Mouse (Mus musculus) cortical plate, adult 2 months (tissue): ENCODE measurements around the gene Gm12117.

Experiments
- CTCF ChIP-seq: fragments of 200-500 bp; IDR thresholded peaks from 2 replicates; pipeline ENCODE4 v1.5.1; 2011; ENCODE audit warnings: mild to moderate bottlenecking, control low read depth, low read length; ENCODE audit not compliant: insufficient read depth; ENCODE audit errors: extremely low read depth
- POLR2A ChIP-seq: fragments of 200-500 bp; IDR thresholded peaks from 2 replicates; pipeline ENCODE4 v1.6.1; 2011; ENCODE audit warnings: mild to moderate bottlenecking, low read length, control low read depth; ENCODE audit not compliant: insufficient read depth; ENCODE audit errors: extremely low read depth

- no peak for TF ChIP-seq CTCF
- TF ChIP-seq POLR2A: no peak
Observed at GRCm38 (mm10) chr11:33276637-33277036, at the start of gene Gm12117.
